Mouse (Mus musculus): ENCODE data around the gene Fbxo27. TPM values are rescaled to one million over a fixed set of nuclear protein-coding genes. Genes with fewer than 3 reads are reported as not detected.

Gene Fbxo27
- polyA plus RNA-seq, 1 experiment, result not detected

DNA sequence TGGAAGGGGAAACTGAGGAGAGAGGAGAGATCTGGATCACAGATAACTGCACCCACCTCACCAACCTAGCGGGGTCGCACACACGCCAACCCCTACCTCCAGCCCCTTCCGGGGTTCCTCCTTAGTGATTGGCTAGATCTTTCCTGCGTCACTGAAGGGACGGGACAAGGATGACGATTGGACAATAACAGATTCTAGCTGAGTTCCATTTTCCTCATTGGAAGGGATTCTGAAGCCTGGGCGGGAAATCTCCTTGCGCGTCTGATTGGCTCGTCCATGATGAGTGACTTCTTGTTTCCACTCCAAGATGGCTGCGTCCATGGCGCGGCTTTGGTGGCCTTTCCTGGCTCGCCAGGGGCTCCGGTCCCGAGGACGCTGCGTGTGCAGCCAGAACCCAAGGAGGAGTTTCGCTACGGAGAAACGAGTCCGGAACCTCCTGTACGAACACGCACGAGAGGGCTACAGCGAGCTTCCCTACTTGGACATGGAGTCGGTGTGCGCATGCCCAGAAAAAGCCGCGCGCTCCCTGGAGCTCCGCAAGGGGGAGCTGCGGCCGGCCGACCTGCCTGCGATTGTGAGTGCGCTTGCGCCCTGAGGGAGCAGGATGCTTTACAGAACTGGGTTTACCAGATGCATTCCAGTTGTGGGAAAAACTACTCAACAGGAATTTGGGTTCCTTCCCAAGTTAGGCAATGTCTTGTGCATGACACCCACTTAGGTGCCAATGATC is 49.2 kb downstream of the Fbxo27 start, which contains the start of the genes Mrps12 and Sars2:
Gene Mrps12, minus strand, starts transcription at position 112 of the 730 bp plus-strand sequence.
Gene Sars2, plus strand, starts transcription at position 284 of the 730 bp plus-strand sequence.
- peak within 1 kb of the TSS; percentile 73 for H3K4me3 ChIP-seq
- TF ChIP-seq SRF (IDR thresholded peaks at IDR 0.05; ENCODE audit: control insufficient read depth, insufficient read length, low read depth) (no peak), TCF3 (IDR thresholded peaks at IDR 0.05; ENCODE audit: insufficient read length, low read depth) (no peak), MAX (IDR thresholded peaks at IDR 0.05; ENCODE audit: low read depth) (no peak), REST (IDR thresholded peaks at IDR 0.05; ENCODE audit: insufficient read depth, insufficient read length) (no peak), CEBPB (IDR thresholded peaks at IDR 0.05; ENCODE audit: insufficient read depth, poor library complexity, severe bottlenecking) (no peak), POLR2AphosphoS2 (IDR thresholded peaks at IDR 0.05; ENCODE audit: insufficient read length, low read depth) (peak; percentile 84), POLR2A (IDR thresholded peaks at IDR 0.05; ENCODE audit: insufficient read length, low read depth) (peak; percentile 81), TCF12 (IDR thresholded peaks at IDR 0.05; ENCODE audit: insufficient read depth, poor library complexity, severe bottlenecking) (no peak), E2F4 (IDR thresholded peaks at IDR 0.05; ENCODE audit: insufficient read depth) (peak; percentile 52), MYOG (IDR thresholded peaks at IDR 0.05; ENCODE audit: control insufficient read depth in 1 of 3, insufficient read depth in 1 of 3, insufficient read length in 2 of 3, low read depth in 2 of 3) (no peak), USF1 (IDR thresholded peaks at IDR 0.05; ENCODE audit: low read depth) (no peak), MYOD1 (IDR thresholded peaks at IDR 0.05; ENCODE audit: control insufficient read depth in 1 of 3, insufficient read length in 2 of 3, low read depth in 2 of 3) (no peak)
- H3K79me2 ChIP-seq (ENCODE audit: control insufficient read depth, insufficient read depth), result no peaks in the 10 kb centered on the region
- peak within 1 kb of the TSS; percentile 54 for H3ac ChIP-seq (ENCODE audit: control insufficient read depth, insufficient read length)
- H3K4me2 ChIP-seq (ENCODE audit: low read depth), result peak within 1 kb of the TSS; percentile 95
- peaks cover 10% of the 10 kb centered on the region for H3K36me3 ChIP-seq (ENCODE audit: control insufficient read depth, insufficient read depth)
- no peaks in the 10 kb centered on the region for H3K27me3 ChIP-seq (ENCODE audit: control insufficient read depth, insufficient read depth, insufficient read length)

Other genes starting within 250 kb of the Fbxo27 start
- not detected for gene Lrfn1, start 240.9 kb upstream of the Fbxo27 start, polyA plus RNA-seq (2012; fragmentation: generic; extraction: Trizol)
- not detected for gene Ifnl2, start 182.4 kb upstream of the Fbxo27 start, polyA plus RNA-seq (2012; fragmentation: generic; extraction: Trizol)
- not detected for gene Ifnl3, start 170.0 kb upstream of the Fbxo27 start, polyA plus RNA-seq (2012; fragmentation: generic; extraction: Trizol)
- not detected for gene Sycn, start 152.0 kb upstream of the Fbxo27 start, polyA plus RNA-seq (2012; fragmentation: generic; extraction: Trizol)
- 0.07 TPM for gene Nccrp1, start 145.6 kb upstream of the Fbxo27 start, polyA plus RNA-seq (2012; fragmentation: generic; extraction: Trizol)
- 29.4 TPM for gene Samd4b, start 94.7 kb upstream of the Fbxo27 start, polyA plus RNA-seq (2012; fragmentation: generic; extraction: Trizol)
- 27.5 TPM for gene Pak4, start 94.7 kb upstream of the Fbxo27 start, polyA plus RNA-seq (2012; fragmentation: generic; extraction: Trizol)
- gene Acp7, start 61.5 kb upstream of the Fbxo27 start, polyA plus RNA-seq (2012; fragmentation: generic; extraction: Trizol), result not detected
- 33.1 TPM for gene Fbxo17, start 24.0 kb downstream of the Fbxo27 start, polyA plus RNA-seq (2012; fragmentation: generic; extraction: Trizol)
- 132 TPM for gene Mrps12, start 49.0 kb downstream of the Fbxo27 start, polyA plus RNA-seq (2012; fragmentation: generic; extraction: Trizol)
- gene Sars2, start 49.1 kb downstream of the Fbxo27 start, polyA plus RNA-seq (2012; fragmentation: generic; extraction: Trizol), result 10.5 TPM
- gene Ccer2, start 63.3 kb downstream of the Fbxo27 start, polyA plus RNA-seq (2012; fragmentation: generic; extraction: Trizol), result not detected
- gene Sirt2, start 73.9 kb downstream of the Fbxo27 start, polyA plus RNA-seq (2012; fragmentation: generic; extraction: Trizol), result 100.0 TPM
- 59.3 TPM for gene Nfkbib, start 74.7 kb downstream of the Fbxo27 start, polyA plus RNA-seq (2012; fragmentation: generic; extraction: Trizol)
- 0.12 TPM for gene Rinl, start 96.1 kb downstream of the Fbxo27 start, polyA plus RNA-seq (2012; fragmentation: generic; extraction: Trizol)
- 230 TPM for gene Hnrnpl, start 115.7 kb downstream of the Fbxo27 start, polyA plus RNA-seq (2012; fragmentation: generic; extraction: Trizol)
- gene Ech1, start 132.4 kb downstream of the Fbxo27 start, polyA plus RNA-seq (2012; fragmentation: generic; extraction: Trizol), result 132 TPM
- 3.0 TPM for gene Lgals4, start 141.0 kb downstream of the Fbxo27 start, polyA plus RNA-seq (2012; fragmentation: generic; extraction: Trizol)
- 0.50 TPM for gene Lgals7, start 171.0 kb downstream of the Fbxo27 start, polyA plus RNA-seq (2012; fragmentation: generic; extraction: Trizol)
- gene Capn12, start 188.6 kb downstream of the Fbxo27 start, polyA plus RNA-seq (2012; fragmentation: generic; extraction: Trizol), result 0.24 TPM